Mouse (Mus musculus) lung, adult 2 months (tissue): ENCODE measurements around the gene Cacna1f.

Experiments
- CTCF ChIP-seq: fragments of 200-500 bp; IDR thresholded peaks from 2 replicates; pipeline ENCODE4 v1.5.1; 2011; ENCODE audit warnings: mild to moderate bottlenecking, low read length, control low read depth; ENCODE audit not compliant: insufficient read depth
- POLR2A ChIP-seq: fragments of 200-500 bp; IDR thresholded peaks from 2 replicates; pipeline ENCODE4 v1.6.1; 2011; ENCODE audit warnings: low read depth, mild to moderate bottlenecking, control low read depth, low read length, borderline replicate concordance; ENCODE audit errors: extremely low read depth

DNA sequence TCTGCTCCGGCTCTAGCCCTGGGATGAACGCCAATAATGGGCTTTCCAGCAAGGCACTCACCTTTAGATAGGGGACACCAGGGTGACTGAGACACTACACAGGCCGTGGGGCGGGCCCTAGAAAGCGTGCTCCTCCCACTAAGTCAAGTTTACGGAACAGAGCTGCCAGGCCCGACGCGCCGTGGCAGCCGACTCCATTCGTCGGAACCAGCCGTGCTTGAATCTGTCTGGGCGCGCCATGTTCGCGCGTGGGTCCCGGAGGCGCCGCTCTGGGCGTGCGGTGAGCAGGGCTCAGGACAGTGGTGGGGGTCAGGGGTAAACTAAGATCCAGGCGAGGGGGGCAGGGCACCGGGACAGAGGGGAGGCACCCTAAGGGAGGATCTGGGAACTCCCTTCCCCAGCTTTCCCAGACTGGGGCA lies 50.3 kb downstream of the Cacna1f start, which contains the start of gene Prickle3:
- TF ChIP-seq POLR2A (peak; percentile 33; the same call in 1 of the 2 replicates), CTCF (no peak)
